Comparison of ENCODE assay signal across 8 mouse cellular contexts in genomic region chr3:32616006-32616330, GRCm38 (mm10). TPM values are rescaled to one million over a fixed set of nuclear protein-coding genes. Genes with fewer than 3 reads are reported as not detected.
DNase-seq lines count a peak whose midpoint lies in the region; ATAC-seq and TF ChIP-seq lines count a peak whose summit lies in the region.

No protein-coding gene starts in this region.

- H3K9ac ChIP-seq in embryonic facial prominence, embryonic 12.5 days = peak overlapping the region; percentile 72
- H3K9ac ChIP-seq in intestine, postnatal 0 days (ENCODE audit: low read depth, low read length) = peak overlapping the region; percentile 59
- peak overlapping the region; percentile 74 for H3K9ac ChIP-seq in neural tube, embryonic 14.5 days (replicated peaks; ENCODE audit: low read depth, low read length)

- TF ChIP-seq CTCF in lung, adult 2 months (IDR thresholded peaks at IDR 0.05; ENCODE audit: insufficient read depth, low read length) = no peak
- no peak for TF ChIP-seq CTCF in intestine, postnatal 0 days (IDR thresholded peaks at IDR 0.05; ENCODE audit: low read depth)

- 3% methylated on average over 14 of the region's 14 CpGs for WGBS in lung, adult 2 months
- WGBS in embryonic facial prominence, embryonic 12.5 days = 27% methylated on average over 5 of the region's 14 CpGs
- 14% methylated on average over 10 of the region's 14 CpGs for WGBS in intestine, postnatal 0 days
- 30% methylated on average over 5 of the region's 14 CpGs for WGBS in neural tube, embryonic 14.5 days

- no peak for TF ChIP-seq POLR2A in lung, adult 2 months (IDR thresholded peaks at IDR 0.05; ENCODE audit: borderline replicate concordance, extremely low read depth, low read depth, low read length)

- no peak for DNase-seq in lung, adult 2 months
- DNase-seq in lung, postnatal 4 days = no peak
- no peak for DNase-seq in embryo, embryonic 11 days
- DNase-seq in kidney, postnatal 36 days = no peak
- DNase-seq in left cerebral cortex, adult 8-10 months (ENCODE audit: low spot score in 2 of 2) = no peak

- no peak for ATAC-seq in embryonic facial prominence, embryonic 12.5 days (ENCODE audit: insufficient number of reproducible peaks, insufficient read depth, low FRiP score, low TSS enrichment)
- ATAC-seq in intestine, postnatal 0 days = no peak
- ATAC-seq in neural tube, embryonic 14.5 days (ENCODE audit: low read depth) = no peak

- H3K4me1 ChIP-seq in lung, adult 2 months (ENCODE audit: control insufficient read depth, insufficient read depth, low read length) = peaks cover 9% of the 10 kb centered on the region
- H3K4me1 ChIP-seq in embryonic facial prominence, embryonic 12.5 days = 0 out of 2 replicates have a peak, but pooled peaks cover 3% of the 10 kb centered on the region
- H3K4me1 ChIP-seq in intestine, postnatal 0 days (replicated peaks; ENCODE audit: control insufficient read depth, insufficient read depth, low read length) = no peaks in the 10 kb centered on the region
- H3K4me1 ChIP-seq in neural tube, embryonic 14.5 days (ENCODE audit: control insufficient read depth, insufficient read depth, low read length) = no peaks in the 10 kb centered on the region

- no peaks in the 10 kb centered on the region; the same call in 1 of the 2 replicates for H3K27me3 ChIP-seq in embryonic facial prominence, embryonic 12.5 days
- no peaks in the 10 kb centered on the region for H3K27me3 ChIP-seq in intestine, postnatal 0 days (replicated peaks; ENCODE audit: control insufficient read depth, insufficient read depth, low read length)
- no peaks in the 10 kb centered on the region for H3K27me3 ChIP-seq in neural tube, embryonic 14.5 days (ENCODE audit: control insufficient read depth, insufficient read depth, low read length)

- H3K9me3 ChIP-seq in embryonic facial prominence, embryonic 12.5 days = no peaks in the 10 kb centered on the region
- H3K9me3 ChIP-seq in intestine, postnatal 0 days (ENCODE audit: control insufficient read depth) = no peaks in the 10 kb centered on the region
- no peaks in the 10 kb centered on the region for H3K9me3 ChIP-seq in neural tube, embryonic 14.5 days (ENCODE audit: control insufficient read depth, low read length)

- H3K27ac ChIP-seq in embryonic facial prominence, embryonic 12.5 days = peak overlapping the region; percentile 67; the same call in 1 of the 2 replicates
- peak overlapping the region; percentile 68 for H3K27ac ChIP-seq in intestine, postnatal 0 days (ENCODE audit: low read depth, low read length)
- H3K27ac ChIP-seq in neural tube, embryonic 14.5 days (ENCODE audit: low read depth, low read length) = peak overlapping the region; percentile 63; the same call in 1 of the 2 replicates

- no peaks in the 10 kb centered on the region for H3K36me3 ChIP-seq in embryonic facial prominence, embryonic 12.5 days
- no peaks in the 10 kb centered on the region for H3K36me3 ChIP-seq in intestine, postnatal 0 days (ENCODE audit: control insufficient read depth, insufficient read depth)
- H3K36me3 ChIP-seq in neural tube, embryonic 14.5 days (ENCODE audit: control insufficient read depth, insufficient read depth, low read length) = no peaks in the 10 kb centered on the region

- H3K4me2 ChIP-seq in embryonic facial prominence, embryonic 12.5 days (replicated peaks) = peak overlapping the region; percentile 55
- peak overlapping the region; percentile 77 for H3K4me2 ChIP-seq in intestine, postnatal 0 days (replicated peaks; ENCODE audit: low read depth)
- H3K4me2 ChIP-seq in neural tube, embryonic 14.5 days (ENCODE audit: low read depth, low read length) = peak overlapping the region; percentile 48

- H3K4me3 ChIP-seq in lung, adult 2 months (replicated peaks; ENCODE audit: extremely low read depth, low read depth, low read length) = peak overlapping the region; percentile 70
- H3K4me3 ChIP-seq in embryonic facial prominence, embryonic 12.5 days = peak overlapping the region; percentile 76
- peak overlapping the region; percentile 60 for H3K4me3 ChIP-seq in intestine, postnatal 0 days (ENCODE audit: low read depth, low read length)
- peak overlapping the region; percentile 54 for H3K4me3 ChIP-seq in neural tube, embryonic 14.5 days (ENCODE audit: low read depth, low read length)

RNA-seq across cellular contexts. Expression of gene Gnb4, which starts 0.4 kb away (rescaled TPM):
- 34.9 and 52.8 TPM in 2 replicates for polyA plus RNA-seq in lung, adult 2 months (2012; rRNA removed)
- 57.9 and 63.0 TPM in 2 replicates for polyA plus RNA-seq in embryonic facial prominence, embryonic 12.5 days (2016; fragmentation: Nextera tagmentation; extraction: Ambion mirVana)
- 31.5 and 31.8 TPM in 2 replicates for polyA plus RNA-seq in intestine, postnatal 0 days (2015; fragmentation: Nextera tagmentation; extraction: Ambion mirVana)
- 98.5 and 108 TPM in 2 replicates for polyA plus RNA-seq in neural tube, embryonic 14.5 days (2014; fragmentation: Nextera tagmentation; extraction: Ambion mirVana)
- 10 to 100 TPM; 25.6 to 41.5 (median 36.0) TPM for total RNA-seq in left cerebral cortex, adult 8-10 months (2022)
